8 mouse cellular contexts compared by ENCODE assay signal in the genomic region with DNA sequence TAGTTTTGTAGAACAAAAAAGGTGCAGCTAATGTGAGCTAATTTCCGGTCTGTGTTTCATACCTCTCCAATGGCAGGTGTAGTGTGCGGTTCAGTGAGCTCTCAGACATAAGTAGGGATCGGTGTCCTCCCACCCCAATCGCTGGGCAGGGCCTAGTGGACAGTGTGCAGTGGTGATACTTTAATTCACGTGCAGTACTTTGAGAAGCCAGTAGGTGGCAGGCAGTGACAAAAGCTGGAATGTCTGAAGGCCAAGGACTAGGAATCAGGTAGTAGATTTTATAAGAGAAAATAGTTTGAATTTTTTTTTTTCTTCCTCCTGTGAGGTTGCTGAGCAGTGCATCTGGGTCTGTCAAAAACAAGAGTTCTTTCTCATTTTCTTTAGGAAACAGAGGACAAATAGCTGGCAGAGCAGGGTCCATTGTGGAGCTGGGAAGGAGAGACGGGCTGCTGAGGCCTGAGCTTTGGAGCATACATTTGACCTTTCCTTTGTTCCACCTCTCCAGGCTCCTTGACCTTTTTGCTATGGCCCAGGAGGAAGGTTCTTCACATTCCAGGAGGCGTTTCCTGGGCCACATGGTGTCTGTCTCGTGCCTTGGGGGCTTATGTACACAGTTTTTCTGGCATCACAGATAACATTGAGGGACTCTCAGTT. TPM values are rescaled to one million over a fixed set of nuclear protein-coding genes. Genes with fewer than 3 reads are reported as not detected.
A peak's percentile ranks its signal among the peaks of the same experiment; 100 is the strongest.
DNase-seq lines count a peak whose midpoint lies in the region; ATAC-seq and TF ChIP-seq lines count a peak whose summit lies in the region.

No protein-coding gene starts in this region.

- H3K4me3 ChIP-seq in intestine, embryonic 16.5 days (ENCODE audit: low read length) = no peak overlapping the region
- no peak overlapping the region for H3K4me3 ChIP-seq in small intestine, adult 2 months (ENCODE audit: low read depth, low read length)

- no peak overlapping the region for H3K4me2 ChIP-seq in intestine, embryonic 16.5 days (ENCODE audit: low read depth, low read length)

- H3K9me3 ChIP-seq in intestine, embryonic 16.5 days (ENCODE audit: control insufficient read depth, low read length) = no peaks in the 10 kb centered on the region

- H3K27ac ChIP-seq in intestine, embryonic 16.5 days (ENCODE audit: low read length) = peak overlapping the region; percentile 75
- no peak overlapping the region for H3K27ac ChIP-seq in small intestine, adult 2 months (ENCODE audit: insufficient read depth, low read depth, low read length)

- no peaks in the 10 kb centered on the region for H3K36me3 ChIP-seq in intestine, embryonic 16.5 days (ENCODE audit: control insufficient read depth, insufficient read depth, low read length)
- H3K36me3 ChIP-seq in small intestine, adult 2 months (ENCODE audit: control insufficient read depth, insufficient read depth, low read length) = no peaks in the 10 kb centered on the region

- H3K27me3 ChIP-seq in intestine, embryonic 16.5 days (replicated peaks; ENCODE audit: control insufficient read depth, insufficient read depth, low read length) = no peaks in the 10 kb centered on the region
- no peaks in the 10 kb centered on the region for H3K27me3 ChIP-seq in small intestine, adult 2 months (ENCODE audit: control insufficient read depth, insufficient read depth, low read length)

- ATAC-seq in intestine, embryonic 16.5 days = no peak; the same call in 1 of the 2 replicates

- peaks cover 29% of the 10 kb centered on the region for H3K4me1 ChIP-seq in intestine, embryonic 16.5 days (ENCODE audit: control insufficient read depth, insufficient read depth, low read length)
- peaks cover 19% of the 10 kb centered on the region for H3K4me1 ChIP-seq in small intestine, adult 2 months (ENCODE audit: control insufficient read depth, insufficient read depth, insufficient read length, low read length)

- WGBS in intestine, embryonic 16.5 days = 14% methylated on average over 8 of the region's 8 CpGs
- whole genome bisulfite sequencing in small intestine, adult 2 months = 33% methylated on average over 8 of the region's 8 CpGs

- no peak for TF ChIP-seq POLR2A in small intestine, adult 2 months (IDR thresholded peaks at IDR 0.05; ENCODE audit: low read depth, low read length)

- peak; percentile 70; the same call in 1 of the 2 replicates for TF ChIP-seq CTCF in small intestine, adult 2 months (IDR thresholded peaks at IDR 0.05; ENCODE audit: extremely low read depth, insufficient read length, insufficient replicate concordance, low read depth, low read length)

- intact Hi-C loops in left cerebral cortex, postnatal 14 days (cut with DNase I) = loop anchor here (2.0 to 5.0 kb wide), 2 partner anchors 47 to 76 kb away; no protein-coding TSS in a partner anchor

- peak; percentile 73 for DNase-seq in 3T3-L1 (ENCODE audit: low read depth, low spot score)
- peak; percentile 62 to 89 for DNase-seq in adrenal gland, adult (ENCODE audit: inconsistent age in 2 of 2, low spot score in 1 of 2)
- DNase-seq in embryo, embryonic 11 days = peak; percentile 88
- peak; percentile 41 to 73 for DNase-seq in gastrocnemius, postnatal 4 days (ENCODE audit: low spot score in 2 of 2)
- DNase-seq in left cerebral cortex, postnatal 14 days (ENCODE audit: low spot score in 2 of 2) = peak; percentile 80 to 85
- DNase-seq in mesoderm, embryonic 11.5 days (ENCODE audit: low read depth, low spot score) = peak; percentile 91

- no peak overlapping the region for H3K9ac ChIP-seq in intestine, embryonic 16.5 days (ENCODE audit: low read depth, low read length)

RNA-seq across cellular contexts. Expression of gene 5330417H12Rik, which starts 36.4 kb away (rescaled TPM):
- not detected for total RNA-seq in gastrocnemius, postnatal 4 days (2021)
- not detected in 2 replicates for polyA plus RNA-seq in intestine, embryonic 16.5 days (2015; fragmentation: Nextera tagmentation; extraction: Ambion mirVana)
- not detected for total RNA-seq in left cerebral cortex, postnatal 14 days (2021)
- polyA plus RNA-seq in small intestine, adult 2 months (2012; rRNA removed) = not detected in 2 replicates
